Mouse (Mus musculus) stomach, embryonic 15.5 days (tissue): Measurements from ENCODE around the gene Gm6710. TPM values are rescaled to one million over a fixed set of nuclear protein-coding genes. Genes with fewer than 3 reads are reported as not detected.
"Not testable (repeated sequence)": the region's sequence is repeated elsewhere in the genome, so short reads cannot be mapped to it uniquely, and the experiment has no call there.

ENCODE experiments used
- ATAC-seq: fragments of 200-750 bp; cut with Nextera tagmentation; 2 replicates; pipeline ENCODE4 v1.8.0; 2017; ENCODE audit warnings: low read depth, moderate number of reproducible peaks, moderate TSS enrichment; ENCODE audit not compliant: insufficient read depth, low FRiP score
- H3K27ac ChIP-seq: fragments of 300-500 bp; sonication (generic); 2 replicates; pipeline ENCODE4 v1.5.1; 2015; ENCODE audit warnings: mild to moderate bottlenecking, inconsistent platforms
- H3K27me3 ChIP-seq: fragments of 300-500 bp; sonication (generic); replicated peaks from 2 replicates; pipeline ENCODE4 v1.6.1; 2015; ENCODE audit warnings: inconsistent platforms
- H3K36me3 ChIP-seq: fragments of 300-500 bp; sonication (generic); 2 replicates; pipeline ENCODE4 v1.6.1; 2015; ENCODE audit warnings: inconsistent platforms
- H3K4me1 ChIP-seq: fragments of 300-500 bp; sonication (generic); 2 replicates; pipeline ENCODE4 v1.6.1; 2015; ENCODE audit warnings: inconsistent platforms
- H3K4me2 ChIP-seq: fragments of 300-500 bp; sonication (generic); 2 replicates; pipeline ENCODE4 v1.6.1; 2015; ENCODE audit warnings: mild to moderate bottlenecking, inconsistent platforms
- H3K4me3 ChIP-seq: fragments of 300-500 bp; sonication (generic); replicated peaks from 2 replicates; pipeline ENCODE4 v1.5.1; 2015; ENCODE audit warnings: inconsistent platforms
- H3K9ac ChIP-seq: fragments of 300-500 bp; sonication (generic); 2 replicates; pipeline ENCODE4 v1.6.1; 2015; ENCODE audit warnings: inconsistent platforms
- H3K9me3 ChIP-seq: fragments of 300-500 bp; sonication (generic); 2 replicates; pipeline ENCODE4 v1.6.1; 2016; ENCODE audit warnings: inconsistent platforms
- whole genome bisulfite sequencing: fragments of 180-500 bp; shearing (Covaris S2); methylation state at CpG from one replicate; pipeline ENCODE4 v1.1.7; 2015; 5-methylcytosine and 5-hydroxymethylcytosine counted together
- polyA plus RNA-seq: library from polyadenylated mRNA; unstranded; fragments of >200 nt; fragmentation: Nextera tagmentation; extraction: Ambion mirVana; gene quantifications from 2 replicates; pipeline ENCODE4 v1.2.1, GENCODE M21; 2015

Gene Gm6710
- polyA plus RNA-seq, result 18.1 and 18.2 TPM in 2 replicates

GRCm38 (mm10) chr2:175869024-175869423 is at the start of gene Gm6710:
TSS of gene Gm6710 (plus strand) at chr2:175869219.
- H3K4me2 ChIP-seq, H3K27me3 ChIP-seq, H3K27ac ChIP-seq, H3K4me1 ChIP-seq, H3K4me3 ChIP-seq, H3K36me3 ChIP-seq, H3K9me3 ChIP-seq, H3K9ac ChIP-seq, ATAC-seq: not testable (repeated sequence)
- no CpG with 5 or more reads among the region's 7 CpGs for WGBS

Other genes starting within 250 kb of the Gm6710 start
- not detected in 2 replicates for gene Gm11007, start 225.2 kb upstream of the Gm6710 start, polyA plus RNA-seq
- gene Zfp969, start 165.6 kb upstream of the Gm6710 start, polyA plus RNA-seq, result 21.5 and 29.2 TPM in 2 replicates
- gene Gm2007, start 127.7 kb upstream of the Gm6710 start, polyA plus RNA-seq, result not detected in 2 replicates
- 3.9 and 4.4 TPM in 2 replicates for gene Gm14288, start 68.1 kb upstream of the Gm6710 start, polyA plus RNA-seq
- 3.5 and 3.6 TPM in 2 replicates for gene Zfp966, start 61.9 kb downstream of the Gm6710 start, polyA plus RNA-seq
- 20.8 and 21.5 TPM in 2 replicates for gene Gm2026, start 96.1 kb downstream of the Gm6710 start, polyA plus RNA-seq